10 mouse cellular contexts compared by ENCODE assay signal in the genomic region with DNA sequence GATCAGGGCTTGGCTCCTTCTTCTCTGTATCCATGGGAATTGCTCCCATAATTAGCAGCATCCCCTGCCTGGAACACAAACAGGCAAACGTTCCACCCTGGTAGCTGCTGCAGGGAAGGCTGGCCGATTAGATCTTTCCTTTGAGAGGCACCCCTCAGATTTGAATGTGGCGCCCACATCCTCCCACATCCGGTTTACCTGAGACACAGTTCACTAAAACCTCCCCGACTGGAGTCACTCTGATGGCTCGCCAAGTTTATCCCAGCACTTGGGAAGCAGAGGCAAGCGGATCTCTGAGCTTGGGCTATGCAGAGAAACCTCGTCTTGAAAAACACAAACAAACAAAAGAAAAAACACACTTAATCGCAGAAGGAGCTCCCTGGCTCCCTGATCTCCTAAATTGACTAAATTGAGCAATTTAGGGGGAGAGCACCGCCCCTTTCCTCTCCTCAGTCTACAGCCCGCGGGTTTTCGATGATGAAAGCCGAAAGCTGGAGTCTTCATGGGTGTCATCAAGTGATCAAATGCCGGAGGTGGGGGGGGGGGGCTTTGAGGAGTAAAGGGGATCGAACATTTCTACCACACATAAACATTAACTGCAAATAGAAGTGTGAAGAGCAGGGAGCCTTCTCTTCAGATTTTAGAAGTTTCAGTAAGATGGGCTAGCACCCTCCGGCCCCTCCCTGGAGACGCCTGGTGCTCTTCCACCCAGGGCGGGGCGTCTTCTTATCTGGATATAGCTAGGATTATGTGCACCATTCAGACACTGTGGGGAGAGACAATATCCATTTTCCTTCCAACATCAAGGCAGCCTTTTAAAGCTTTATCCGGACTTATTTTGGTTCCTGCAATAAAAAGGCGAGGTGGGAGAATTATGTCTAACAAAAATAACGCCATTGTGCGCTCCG. TPM values are rescaled to one million over a fixed set of nuclear protein-coding genes. Genes with fewer than 3 reads are reported as not detected.
A peak's percentile ranks its signal among the peaks of the same experiment; 100 is the strongest.
DNase-seq lines count a peak whose midpoint lies in the region; ATAC-seq and TF ChIP-seq lines count a peak whose summit lies in the region.
"Had no signal": no experiment of that assay in that cellular context is flagged by ENCODE, and none has a peak within 500 bp of the region (broad histone marks: within the 10 kb centered on the region; RNA-seq: fewer than 3 reads in every experiment).

No protein-coding gene starts in this region.

- no peak overlapping the region for H3K4me3 ChIP-seq in heart, postnatal 0 days (ENCODE audit: low read depth, low read length)
- H3K4me3 ChIP-seq in embryonic facial prominence, embryonic 13.5 days = peak overlapping the region; percentile 10; the same call in 1 of the 2 replicates
- H3K4me3 ChIP-seq in liver, embryonic 11.5 days (ENCODE audit: low read depth, low read length) = 0 out of 2 replicates have a peak overlapping the region, but pooled peaks have one; percentile 5

- no peaks in the 10 kb centered on the region for H3K36me3 ChIP-seq in heart, postnatal 0 days (replicated peaks; ENCODE audit: control insufficient read depth, insufficient read depth, low read length)
- H3K36me3 ChIP-seq in embryonic facial prominence, embryonic 13.5 days = no peaks in the 10 kb centered on the region
- H3K36me3 ChIP-seq in liver, embryonic 11.5 days (ENCODE audit: control insufficient read depth, insufficient read depth, low read length) = no peaks in the 10 kb centered on the region

- no peak for TF ChIP-seq CTCF in heart, postnatal 0 days (IDR thresholded peaks at IDR 0.05; ENCODE audit: low read depth)

- H3K4me2 ChIP-seq in heart, postnatal 0 days (ENCODE audit: low read depth, low read length) = peak overlapping the region; percentile 40; the same call in 1 of the 2 replicates
- peak overlapping the region; percentile 37 for H3K4me2 ChIP-seq in embryonic facial prominence, embryonic 13.5 days
- peak overlapping the region; percentile 41 for H3K4me2 ChIP-seq in liver, embryonic 11.5 days

- intact Hi-C loops in heart, postnatal 25 days (cut with DNase I) = loop anchor here (2.0 kb wide), 1 partner anchor 235 kb away; no protein-coding TSS in a partner anchor

- 0 out of 2 replicates have a peak, but pooled peaks cover 3% of the 10 kb centered on the region for H3K4me1 ChIP-seq in heart, postnatal 0 days (ENCODE audit: control insufficient read depth, insufficient read depth)
- H3K4me1 ChIP-seq in embryonic facial prominence, embryonic 13.5 days = peaks cover 24% of the 10 kb centered on the region
- peaks cover 19% of the 10 kb centered on the region for H3K4me1 ChIP-seq in liver, embryonic 11.5 days (replicated peaks; ENCODE audit: control insufficient read depth, insufficient read depth, low read length)

- H3K9ac ChIP-seq in heart, postnatal 0 days (replicated peaks; ENCODE audit: low read depth, low read length) = no peak overlapping the region
- 0 out of 2 replicates have a peak overlapping the region, but pooled peaks have one; percentile 0 for H3K9ac ChIP-seq in embryonic facial prominence, embryonic 13.5 days
- no peak overlapping the region for H3K9ac ChIP-seq in liver, embryonic 11.5 days (ENCODE audit: low read depth, low read length)

- H3K27me3 ChIP-seq in heart, postnatal 0 days (ENCODE audit: control insufficient read depth, insufficient read depth, low read length) = no peaks in the 10 kb centered on the region
- H3K27me3 ChIP-seq in embryonic facial prominence, embryonic 13.5 days = peaks cover 7% of the 10 kb centered on the region; the same call in 1 of the 2 replicates
- no peaks in the 10 kb centered on the region for H3K27me3 ChIP-seq in liver, embryonic 11.5 days (replicated peaks; ENCODE audit: control insufficient read depth, insufficient read depth, low read length)

- 29% methylated on average over 25 of the region's 25 CpGs for WGBS in heart, postnatal 0 days
- 22% methylated on average over 25 of the region's 25 CpGs for WGBS in embryonic facial prominence, embryonic 13.5 days
- 25% methylated on average over 25 of the region's 25 CpGs for WGBS in liver, embryonic 11.5 days

- no peaks in the 10 kb centered on the region for H3K9me3 ChIP-seq in heart, postnatal 0 days (replicated peaks; ENCODE audit: control insufficient read depth, low read length)
- H3K9me3 ChIP-seq in embryonic facial prominence, embryonic 13.5 days = no peaks in the 10 kb centered on the region
- no peaks in the 10 kb centered on the region for H3K9me3 ChIP-seq in liver, embryonic 11.5 days (ENCODE audit: control insufficient read depth, low read length)

- no peak for DNase-seq in heart, postnatal 0 days (ENCODE audit: low spot score)
- DNase-seq in heart, postnatal 25 days (ENCODE audit: low spot score) = no peak
- peak; percentile 41 to 54 for DNase-seq in B cell, adult 2 months
- DNase-seq in liver, embryonic 11.5 days (ENCODE audit: low spot score) = no peak
- DNase-seq in cerebellum, postnatal 36 days = no peak
- no peak for DNase-seq in cerebellum, adult 9-10 months
- no peak for DNase-seq in layer of hippocampus, adult 9-11 months
- DNase-seq: cerebellum, postnatal 10 days; right cerebral cortex, postnatal 4 days had no signal

- TF ChIP-seq EP300 in heart, postnatal 0 days (IDR thresholded peaks at IDR 0.05; ENCODE audit: low read depth) = no peak

- no peak overlapping the region for H3K27ac ChIP-seq in heart, postnatal 0 days (ENCODE audit: low read depth)
- H3K27ac ChIP-seq in embryonic facial prominence, embryonic 13.5 days = no peak overlapping the region
- no peak overlapping the region for H3K27ac ChIP-seq in liver, embryonic 11.5 days (ENCODE audit: low read depth, low read length)

- ATAC-seq in heart, postnatal 0 days (ENCODE audit: insufficient read depth, low read depth) = no peak
- ATAC-seq in embryonic facial prominence, embryonic 13.5 days (ENCODE audit: insufficient number of reproducible peaks, insufficient read depth, low FRiP score, low TSS enrichment, low read depth) = no peak
- ATAC-seq in liver, embryonic 11.5 days (replicated peaks; ENCODE audit: low FRiP score) = peak; percentile 58; the same call in 1 of the 2 replicates

RNA-seq across cellular contexts. Expression of gene Rps6ka1, which starts 59.5 kb away (rescaled TPM):
- 8.0 and 16.9 TPM in 2 replicates for total RNA-seq in heart, postnatal 0 days (2014; rRNA removed; ENCODE audit: low replicate concordance)
- polyA plus RNA-seq in heart, postnatal 0 days (2015; fragmentation: Nextera tagmentation; extraction: Ambion mirVana) = 5.9 and 6.8 TPM in 2 replicates
- total RNA-seq in heart, postnatal 25 days (2021) = 1 to 10 TPM; 5.4 to 6.3 TPM
- 40.7 and 41.5 TPM in 2 replicates for polyA plus RNA-seq in embryonic facial prominence, embryonic 13.5 days (2015; fragmentation: Nextera tagmentation; extraction: Ambion mirVana)
- polyA plus RNA-seq in liver, embryonic 11.5 days (2014; fragmentation: Nextera tagmentation; extraction: Ambion mirVana) = 66.5 and 74.7 TPM in 2 replicates

Comparison
In these comparisons a context has a peak if more than half of its experiments do, and no peak if none do; other contexts are left out.
1. DNase-seq: peak in B cell, adult 2 months (2 of 2); none in heart, postnatal 0 days (single experiment), heart, postnatal 25 days (single experiment), liver, embryonic 11.5 days (single experiment), cerebellum, postnatal 36 days (0 of 2), cerebellum, adult 9-10 months (single experiment) and layer of hippocampus, adult 9-11 months (single experiment).
2. Peak in every context shown above with its lines, with median percentiles within 50 percentile points of each other: H3K4me2 ChIP-seq.